Mouse (Mus musculus) liver, embryonic 12.5 days (tissue): ENCODE results near the gene Gnptg. TPM values are rescaled to one million over a fixed set of nuclear protein-coding genes. Genes with fewer than 3 reads are reported as not detected.

Experiments
- ATAC-seq: fragments of 200-750 bp; cut with Nextera tagmentation; 2 replicates; pipeline ENCODE4 v1.8.0; 2017; ENCODE audit warnings: moderate number of reproducible peaks, mild to moderate bottlenecking, moderate library complexity
- H3K27ac ChIP-seq: fragments of 300-500 bp; sonication (generic); 2 replicates; pipeline ENCODE4 v1.5.1; 2016; ENCODE audit warnings: mild to moderate bottlenecking
- H3K27me3 ChIP-seq: fragments of 300-500 bp; sonication (generic); replicated peaks from 2 replicates; pipeline ENCODE4 v1.6.1; 2016; ENCODE audit warnings: mild to moderate bottlenecking, moderate library complexity
- H3K36me3 ChIP-seq: fragments of 300-500 bp; sonication (generic); 2 replicates; pipeline ENCODE4 v1.6.1; 2016; ENCODE audit warnings: mild to moderate bottlenecking, moderate library complexity
- H3K4me1 ChIP-seq: fragments of 300-500 bp; sonication (generic); 2 replicates; pipeline ENCODE4 v1.6.1; 2016
- H3K4me2 ChIP-seq: fragments of 300-500 bp; sonication (generic); 2 replicates; pipeline ENCODE4 v1.6.1; 2016; ENCODE audit warnings: mild to moderate bottlenecking, moderate library complexity
- H3K4me3 ChIP-seq: fragments of 300-500 bp; sonication (generic); 2 replicates; pipeline ENCODE4 v1.5.1; 2016; ENCODE audit warnings: mild to moderate bottlenecking, moderate library complexity
- H3K9ac ChIP-seq: fragments of 300-500 bp; sonication (generic); 2 replicates; pipeline ENCODE4 v1.6.1; 2016; ENCODE audit warnings: mild to moderate bottlenecking, moderate library complexity
- H3K9me3 ChIP-seq: fragments of 300-500 bp; sonication (generic); replicated peaks from 2 replicates; pipeline ENCODE4 v1.6.1; 2016; ENCODE audit warnings: mild to moderate bottlenecking, moderate library complexity
- WGBS: fragments of 180-500 bp; shearing (Covaris S2); methylation state at CpG from one replicate; pipeline ENCODE4 v1.1.7; 2016; ENCODE audit not compliant: insufficient replicate concordance; 5-methylcytosine and 5-hydroxymethylcytosine counted together
- polyA plus RNA-seq: library from polyadenylated mRNA; unstranded; fragments of >200 nt; fragmentation: Nextera tagmentation; extraction: Ambion mirVana; gene quantifications from 2 replicates; pipeline ENCODE4 v1.2.1, GENCODE M21; 2016

Gnptg gene
- 22.2 and 24.4 TPM in 2 replicates for polyA plus RNA-seq

DNA sequence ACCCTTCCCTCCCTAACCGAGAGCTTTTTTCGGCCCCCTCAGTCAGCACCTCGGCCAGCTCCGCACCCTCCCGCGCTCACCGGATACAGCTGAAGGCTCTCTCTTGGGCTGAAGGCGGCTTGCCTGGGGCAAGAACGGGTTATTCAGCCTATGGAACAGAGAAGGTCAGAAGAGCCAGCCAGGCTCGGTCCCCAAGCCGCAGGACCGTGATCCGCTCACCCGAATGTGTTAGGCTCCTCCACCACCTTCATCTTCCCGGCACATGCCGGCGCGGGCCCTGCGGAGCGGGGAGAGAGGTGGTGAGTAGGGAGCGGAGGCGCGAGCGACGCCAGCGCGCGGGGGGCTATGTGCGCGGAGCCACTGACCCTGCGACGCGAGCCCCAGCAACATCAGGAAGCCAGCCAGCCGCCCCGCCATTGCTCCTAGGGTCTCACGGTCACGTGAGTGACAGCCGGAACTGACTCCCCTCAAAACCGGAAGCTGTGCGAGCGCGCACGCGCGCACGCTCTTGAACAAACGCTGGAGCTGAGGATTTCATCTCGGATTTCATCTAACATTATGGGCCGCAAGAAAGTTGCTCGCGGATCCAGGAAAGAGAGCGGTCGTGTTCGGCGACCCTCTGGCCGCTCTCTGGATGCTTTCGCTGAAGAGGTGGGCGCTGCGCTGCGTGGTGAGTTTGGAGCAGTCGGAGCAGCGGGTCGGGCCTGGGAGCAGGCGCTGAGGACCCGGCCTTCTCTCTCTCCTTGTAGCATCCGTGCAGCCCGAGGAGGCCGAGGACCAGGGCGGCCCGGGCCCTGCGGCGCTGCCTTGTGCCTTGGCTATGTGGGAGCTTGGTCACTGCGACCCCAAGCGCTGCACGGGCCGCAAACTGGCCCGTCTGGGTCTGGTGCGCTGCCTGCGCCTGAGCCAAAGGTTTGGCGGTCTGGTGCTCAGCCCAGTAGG, at the start of gene Gnptg, which contains the start of gene Tsr3:
Gene Gnptg, minus strand, starts transcription at position 430 of the 942 bp plus-strand sequence.
Gene Tsr3, plus strand, starts transcription at position 476 of the 942 bp plus-strand sequence.
- Histone ChIP-seq H3K4me1 (peaks cover 24% of the 10 kb centered on the region), H3K4me2 (peak within 1 kb of the TSS; percentile 96), H3K27ac (peak within 1 kb of the TSS; percentile 72), H3K36me3 (peaks cover 50% of the 10 kb centered on the region), H3K27me3 (no peaks in the 10 kb centered on the region), H3K9ac (peak within 1 kb of the TSS; percentile 80), H3K4me3 (peak within 1 kb of the TSS; percentile 96), H3K9me3 (no peaks in the 10 kb centered on the region)
- ATAC-seq = peak; percentile 82
- WGBS = under 1% methylated on average over 80 of the region's 80 CpGs

DNA sequence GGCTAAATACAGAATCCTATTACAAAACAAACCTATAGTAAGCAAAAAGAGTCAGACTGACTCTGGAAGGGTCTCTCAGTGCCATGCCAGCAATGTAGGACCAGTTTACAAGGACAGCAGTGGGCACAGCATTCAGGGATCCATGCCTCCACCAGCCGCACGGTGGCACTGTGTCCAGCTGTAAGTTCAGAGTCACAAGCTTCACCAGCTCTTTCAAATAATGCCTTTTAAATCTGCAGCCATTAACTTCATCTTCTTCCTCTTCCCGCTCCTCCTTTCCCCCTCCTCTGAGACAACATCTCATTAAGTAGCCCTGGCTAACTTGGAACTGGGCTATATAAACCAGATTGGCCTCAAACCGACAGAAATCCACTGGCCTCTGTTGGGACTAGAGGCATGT, 48.9 kb upstream of the Gnptg start:
- H3K27ac ChIP-seq = no peak overlapping the region
- 26% methylated on average over 4 of the region's 4 CpGs for WGBS
- no peak for ATAC-seq

DNA sequence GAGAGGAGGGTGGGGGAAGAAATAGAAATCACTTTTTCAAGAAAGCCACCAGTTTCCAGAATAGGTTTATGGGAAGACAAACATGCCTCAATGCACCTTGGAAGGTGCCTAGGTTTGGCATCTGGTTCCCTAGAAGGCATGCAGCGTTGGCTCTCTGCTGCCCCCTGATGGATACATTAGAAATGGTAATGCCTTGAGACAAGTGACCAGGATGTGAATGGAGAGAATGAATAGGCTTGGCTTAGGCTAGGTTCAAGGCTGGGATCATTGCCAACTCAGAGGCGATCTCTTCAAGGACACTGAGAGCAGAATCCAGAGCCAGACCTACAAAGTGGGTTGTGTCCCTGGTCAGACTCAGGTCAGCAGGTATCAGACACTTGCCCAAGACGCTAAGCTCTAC, 45.1 kb upstream of the Gnptg start:
- peaks cover 10% of the 10 kb centered on the region for H3K4me1 ChIP-seq
- 0 out of 2 replicates have a peak, but pooled peaks have one; percentile 35 for ATAC-seq
- no peak overlapping the region for H3K27ac ChIP-seq
- H3K4me2 ChIP-seq = no peak overlapping the region
- H3K27me3 ChIP-seq = no peaks in the 10 kb centered on the region; the same call in 1 of the 2 replicates
- H3K4me3 ChIP-seq = no peak overlapping the region
- no peaks in the 10 kb centered on the region for H3K9me3 ChIP-seq
- 25% methylated on average over 3 of the region's 3 CpGs for WGBS
- H3K36me3 ChIP-seq = no peaks in the 10 kb centered on the region
- H3K9ac ChIP-seq = no peak overlapping the region

More for the DNA sequence above, 48.9 kb upstream of the Gnptg start:
- no peaks in the 10 kb centered on the region for H3K9me3 ChIP-seq
- H3K4me1 ChIP-seq = no peaks in the 10 kb centered on the region
- H3K36me3 ChIP-seq = no peaks in the 10 kb centered on the region
- no peak overlapping the region for H3K4me3 ChIP-seq
- no peak overlapping the region for H3K4me2 ChIP-seq
- H3K9ac ChIP-seq = no peak overlapping the region
- H3K27me3 ChIP-seq = peaks cover 9% of the 10 kb centered on the region

DNA sequence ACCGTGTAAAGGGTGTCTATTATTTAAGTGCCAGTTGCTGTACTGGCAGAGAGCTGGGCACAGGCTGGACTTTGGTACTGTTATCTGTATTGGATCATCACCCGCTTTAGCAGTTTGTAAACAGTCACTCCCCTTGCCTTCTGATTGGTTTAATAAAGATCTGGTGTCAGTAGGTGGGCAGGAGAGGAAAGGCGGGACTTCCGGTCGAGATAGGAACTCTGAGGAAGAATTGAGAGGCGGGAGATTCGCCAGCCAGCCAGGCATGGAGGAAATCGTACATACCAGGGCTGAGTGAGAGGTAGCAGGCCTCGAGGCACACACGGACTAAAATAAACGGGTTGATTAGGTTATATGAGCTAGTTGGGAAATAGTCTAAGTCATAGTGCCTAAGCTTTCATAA, 42.2 kb upstream of the Gnptg start:
- no peaks in the 10 kb centered on the region for H3K36me3 ChIP-seq
- 16% methylated on average over 11 of the region's 11 CpGs for WGBS
- peak overlapping the region; percentile 50 for H3K27ac ChIP-seq
- H3K4me3 ChIP-seq = peak overlapping the region; percentile 17; the same call in 1 of the 2 replicates
- peak overlapping the region; percentile 54 for H3K4me2 ChIP-seq
- ATAC-seq = peak; percentile 77
- peaks cover 7% of the 10 kb centered on the region for H3K27me3 ChIP-seq
- H3K9me3 ChIP-seq = no peaks in the 10 kb centered on the region
- H3K9ac ChIP-seq = no peak overlapping the region
- peaks cover 10% of the 10 kb centered on the region for H3K4me1 ChIP-seq

DNA sequence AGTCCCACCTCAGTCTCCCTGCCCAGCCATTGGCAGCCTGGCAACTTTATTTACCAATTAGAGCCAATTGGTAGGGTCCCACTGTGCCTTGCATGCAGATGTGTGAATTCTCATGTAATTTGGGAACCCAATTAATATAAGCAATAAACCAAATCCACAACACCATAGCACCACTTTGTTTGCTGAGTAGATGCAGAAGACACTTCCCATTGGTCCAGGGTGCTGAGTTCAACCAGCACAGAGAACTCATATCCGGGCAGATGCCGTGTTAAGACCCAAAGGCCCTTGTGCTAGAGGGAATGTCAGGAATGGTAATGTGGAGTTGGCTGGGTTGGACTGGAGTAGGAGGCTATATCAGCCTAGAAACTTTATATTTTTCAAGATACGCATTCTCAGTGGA, 35.9 kb upstream of the Gnptg start:
- ATAC-seq = no peak
- Histone ChIP-seq H3K9ac (no peak overlapping the region), H3K4me1 (peaks cover 31% of the 10 kb centered on the region), H3K27ac (no peak overlapping the region), H3K4me3 (no peak overlapping the region), H3K36me3 (peaks cover 13% of the 10 kb centered on the region), H3K4me2 (no peak overlapping the region), H3K9me3 (no peaks in the 10 kb centered on the region), H3K27me3 (peaks cover 7% of the 10 kb centered on the region)
- WGBS = 86% methylated on average over 3 of the region's 3 CpGs

DNA sequence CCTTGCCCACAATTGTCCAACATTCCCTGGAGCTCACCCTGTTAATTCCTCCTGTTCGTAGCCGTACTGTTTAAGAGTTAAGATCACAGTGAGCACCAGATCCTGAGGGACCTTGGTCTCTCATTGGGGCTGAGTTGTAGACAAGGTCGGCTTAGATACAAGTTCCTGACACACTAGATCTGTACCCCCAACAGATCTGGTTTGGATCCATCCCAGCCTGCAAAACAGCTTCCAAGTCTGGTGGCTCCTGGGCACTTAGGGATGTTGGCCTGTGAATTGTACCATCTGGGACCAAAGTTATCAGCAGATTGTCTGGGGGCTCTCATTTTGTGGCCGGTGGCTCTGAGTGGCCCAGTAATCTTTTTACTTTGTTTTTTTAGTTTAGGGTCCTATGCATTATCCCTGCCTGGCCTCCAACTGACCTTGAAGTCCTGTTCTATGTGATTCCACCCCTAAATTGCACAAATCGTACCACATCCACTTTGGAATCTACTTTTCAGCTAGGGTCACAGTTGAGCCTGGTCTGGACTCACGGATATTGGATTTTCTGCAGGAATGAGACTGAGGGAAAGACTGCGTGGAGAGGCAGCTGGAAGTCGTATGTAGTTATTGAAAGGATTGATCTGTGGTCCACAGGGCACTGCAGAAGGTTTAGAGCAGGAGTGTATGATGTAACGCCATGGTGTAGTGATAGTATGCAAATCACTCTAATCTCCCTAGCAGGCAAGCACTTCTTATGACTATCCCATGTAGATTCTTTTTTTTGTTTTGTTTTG, 34.8 kb upstream of the Gnptg start, which contains the start of gene Ube2i:
Gene Ube2i, minus strand, starts transcription at position 52 of the 776 bp plus-strand sequence.
- ATAC-seq = no peak
- H3K27ac ChIP-seq = peak within 1 kb of the TSS; percentile 94
- H3K4me2 ChIP-seq = peak within 1 kb of the TSS; percentile 92
- H3K9me3 ChIP-seq = no peaks in the 10 kb centered on the region
- 73% methylated on average over 9 of the region's 9 CpGs for WGBS
- peaks cover 42% of the 10 kb centered on the region for H3K4me1 ChIP-seq
- peak within 1 kb of the TSS; percentile 98 for H3K9ac ChIP-seq
- peak within 1 kb of the TSS; percentile 98 for H3K4me3 ChIP-seq
- peaks cover 7% of the 10 kb centered on the region for H3K27me3 ChIP-seq
- H3K36me3 ChIP-seq = peaks cover 23% of the 10 kb centered on the region

DNA sequence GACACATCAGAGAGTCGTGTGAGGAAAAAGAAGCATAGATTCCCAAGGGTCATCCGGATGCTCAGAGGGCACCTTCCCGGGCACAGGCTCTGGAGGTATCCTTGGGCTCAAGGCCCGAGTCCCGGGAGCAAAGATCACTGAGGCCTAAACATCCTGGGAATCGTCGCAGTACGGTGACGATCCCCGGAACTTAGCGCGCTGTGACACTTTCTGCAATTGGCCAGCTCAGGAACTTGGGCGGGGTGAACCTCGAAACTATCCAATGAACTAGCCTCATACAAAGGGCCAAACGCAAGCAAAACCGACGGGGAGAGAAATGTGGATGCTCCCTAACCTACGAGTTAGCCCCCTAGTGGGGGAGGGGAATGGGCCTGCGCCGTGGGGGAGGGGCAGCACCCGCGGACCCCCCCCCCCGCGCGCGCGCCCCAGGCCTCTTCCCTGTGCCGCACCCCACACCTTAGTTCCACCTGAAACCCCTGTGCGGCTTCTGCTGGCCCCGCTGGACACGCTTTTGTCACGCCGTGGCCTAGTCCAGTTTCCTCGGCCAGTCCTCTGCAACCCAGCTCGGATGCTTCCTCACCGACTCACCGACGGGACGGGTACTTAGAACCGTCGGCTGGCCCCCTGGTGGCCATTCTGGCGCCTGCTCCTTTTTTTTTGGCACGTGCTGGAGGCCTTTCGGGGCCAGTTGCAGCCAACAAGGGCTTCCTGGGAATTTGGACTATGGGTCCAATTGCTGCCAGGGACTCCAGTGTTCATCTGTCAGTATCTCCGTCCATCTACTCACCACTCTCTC, 34.0 kb upstream of the Gnptg start:
- ATAC-seq = peak; percentile 79
- Histone ChIP-seq H3K27ac (peak overlapping the region; percentile 94), H3K4me1 (peaks cover 45% of the 10 kb centered on the region), H3K9me3 (no peaks in the 10 kb centered on the region), H3K36me3 (peaks cover 32% of the 10 kb centered on the region), H3K4me2 (peak overlapping the region; percentile 92), H3K4me3 (peak overlapping the region; percentile 98), H3K27me3 (peaks cover 7% of the 10 kb centered on the region), H3K9ac (peak overlapping the region; percentile 98)
- under 1% methylated on average over 43 of the region's 45 CpGs for WGBS

DNA sequence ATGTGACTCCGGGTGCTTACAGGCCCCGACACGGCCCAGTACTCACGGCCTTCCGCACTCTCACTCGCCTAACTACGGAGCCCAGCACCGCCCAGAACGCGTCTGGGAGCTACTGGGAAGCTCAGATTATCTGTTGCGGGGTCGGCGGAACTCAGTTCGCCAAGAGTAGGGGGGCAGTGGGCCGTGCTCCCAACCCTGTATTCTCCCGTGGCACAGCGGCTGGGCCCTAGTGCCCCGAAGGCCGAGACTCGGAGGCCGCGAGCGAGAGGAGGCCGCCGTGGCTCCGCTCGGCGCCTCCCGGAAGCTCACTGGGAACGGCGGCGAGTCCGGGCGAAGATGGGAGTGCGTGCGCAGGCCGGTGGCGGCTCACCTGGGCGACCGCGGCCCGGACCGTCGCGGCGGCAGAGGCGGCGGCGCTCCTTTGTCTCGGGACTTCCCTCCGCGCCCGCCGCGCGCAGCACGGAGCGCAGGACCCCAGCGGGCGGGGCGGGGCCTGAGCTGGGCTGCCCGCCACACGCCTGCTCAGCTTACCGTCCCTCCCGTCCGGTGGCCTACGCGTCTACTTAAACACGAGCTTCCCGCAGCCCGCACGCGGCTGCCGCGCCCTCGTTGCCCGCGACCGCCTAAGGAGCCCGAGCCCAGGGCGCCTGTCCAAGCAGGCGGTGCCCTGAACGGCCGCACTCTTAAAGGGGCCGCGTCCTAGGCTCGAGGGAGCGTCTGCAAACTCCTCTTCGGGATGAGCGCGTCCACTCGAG, 33.2 kb upstream of the Gnptg start:
- H3K4me1 ChIP-seq = peaks cover 45% of the 10 kb centered on the region
- WGBS = under 1% methylated on average over 92 of the region's 92 CpGs
- no peaks in the 10 kb centered on the region for H3K9me3 ChIP-seq
- ATAC-seq = peak; percentile 86
- H3K36me3 ChIP-seq = peaks cover 40% of the 10 kb centered on the region
- peaks cover 7% of the 10 kb centered on the region for H3K27me3 ChIP-seq
- peak overlapping the region; percentile 92 for H3K4me2 ChIP-seq
- peak overlapping the region; percentile 98 for H3K4me3 ChIP-seq
- H3K9ac ChIP-seq = peak overlapping the region; percentile 98
- peak overlapping the region; percentile 94 for H3K27ac ChIP-seq

DNA sequence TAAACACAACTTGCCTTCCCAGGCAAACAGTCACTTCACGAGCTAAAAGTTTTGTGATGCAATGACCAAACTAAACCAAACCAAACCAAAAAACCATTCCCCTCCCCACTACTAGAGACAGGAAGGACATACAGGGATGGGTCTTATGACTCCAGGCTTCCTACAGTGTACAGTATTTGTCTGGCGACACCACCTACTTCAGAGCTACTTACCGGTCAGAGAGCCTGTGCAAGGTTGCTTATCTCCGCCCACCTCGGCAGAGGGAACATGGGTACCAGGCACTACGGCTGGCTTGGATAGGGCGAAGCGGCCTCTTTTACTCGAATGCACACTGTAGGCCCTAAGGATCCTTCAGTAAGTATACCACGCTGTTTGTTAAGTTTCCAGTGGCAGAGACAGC, 32.4 kb upstream of the Gnptg start:
- H3K4me1 ChIP-seq = peaks cover 45% of the 10 kb centered on the region
- peak overlapping the region; percentile 92 for H3K4me2 ChIP-seq
- WGBS = under 1% methylated on average over 10 of the region's 10 CpGs
- no peaks in the 10 kb centered on the region for H3K27me3 ChIP-seq
- ATAC-seq = peak; percentile 57
- H3K9me3 ChIP-seq = no peaks in the 10 kb centered on the region
- peaks cover 48% of the 10 kb centered on the region for H3K36me3 ChIP-seq
- peak overlapping the region; percentile 98 for H3K9ac ChIP-seq
- H3K27ac ChIP-seq = peak overlapping the region; percentile 94
- peak overlapping the region; percentile 98 for H3K4me3 ChIP-seq

DNA sequence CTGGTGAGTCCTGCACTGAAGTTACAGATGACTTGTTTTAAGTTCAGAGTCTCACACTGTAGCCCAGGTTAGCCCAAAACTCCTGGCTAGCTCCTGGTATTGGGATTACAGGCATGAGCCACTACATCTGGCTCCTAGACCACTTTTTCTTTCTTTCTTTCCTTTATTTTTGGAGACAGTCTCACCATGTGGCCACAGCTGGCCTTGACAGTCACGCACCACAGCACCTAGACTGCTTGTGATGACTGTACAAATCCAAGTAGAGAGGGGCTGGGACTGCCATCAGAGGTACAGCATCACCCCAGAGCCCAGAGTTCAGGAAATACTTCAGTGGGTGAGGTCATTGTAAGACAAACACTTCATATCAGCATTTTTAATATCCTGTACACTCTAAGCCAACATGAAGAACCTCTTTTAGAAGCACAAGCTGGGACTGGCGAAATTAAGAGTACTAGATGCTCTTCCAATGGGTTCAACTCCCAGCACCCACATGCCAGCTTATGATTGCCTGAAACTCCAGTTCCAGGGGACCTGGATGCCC, 30.9 kb upstream of the Gnptg start:
- no peak for ATAC-seq
- H3K27ac ChIP-seq = peak overlapping the region; percentile 18; the same call in 1 of the 2 replicates
- H3K27me3 ChIP-seq = no peaks in the 10 kb centered on the region
- no peaks in the 10 kb centered on the region for H3K9me3 ChIP-seq
- 82% methylated on average over 2 of the region's 2 CpGs for WGBS
- peak overlapping the region; percentile 98 for H3K4me3 ChIP-seq
- peak overlapping the region; percentile 98 for H3K9ac ChIP-seq
- H3K4me1 ChIP-seq = peaks cover 45% of the 10 kb centered on the region
- H3K4me2 ChIP-seq = peak overlapping the region; percentile 92
- H3K36me3 ChIP-seq = peaks cover 62% of the 10 kb centered on the region
